Mouse (Mus musculus) kidney, adult 2 months (tissue): ENCODE data around the gene Gsc2.

Experiments
- CTCF ChIP-seq: fragments of 200-500 bp; conservative IDR thresholded peaks from 2 replicates; pipeline ENCODE4 v1.5.1; 2011; ENCODE audit warnings: low read depth, mild to moderate bottlenecking, control low read depth, low read length, moderate library complexity, mixed read lengths; ENCODE audit not compliant: insufficient read depth, insufficient read length
- POLR2A ChIP-seq: fragments of 200-500 bp; IDR thresholded peaks from one replicate; pipeline ENCODE4 v1.6.1; 2011; ENCODE audit warnings: low read depth, low read length, control low read depth

DNA sequence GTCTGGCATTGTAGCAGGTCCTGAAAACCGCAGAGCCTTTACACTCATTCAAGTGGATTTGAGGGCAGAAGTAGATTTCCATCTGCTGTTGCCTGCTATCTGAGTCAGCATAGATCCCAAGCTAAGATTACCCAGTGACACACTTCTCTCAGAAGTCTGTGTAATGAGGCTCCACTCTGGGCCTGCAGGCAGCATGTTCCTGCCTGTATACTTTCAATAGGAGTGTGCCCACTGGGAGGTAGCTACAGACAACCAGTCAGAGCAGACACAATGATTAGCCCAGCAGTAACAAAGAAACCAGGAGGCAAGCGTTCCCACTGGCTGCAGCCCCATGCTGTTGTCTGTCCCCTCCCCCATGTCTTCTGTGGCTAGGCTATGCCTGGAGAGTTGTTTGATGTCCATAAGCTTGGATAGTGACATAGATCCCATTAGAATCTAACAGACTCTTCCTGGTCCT is 34.6 kb upstream of the Gsc2 start:
- no peak for TF ChIP-seq POLR2A
- TF ChIP-seq CTCF = no peak
